In the genomic region with DNA sequence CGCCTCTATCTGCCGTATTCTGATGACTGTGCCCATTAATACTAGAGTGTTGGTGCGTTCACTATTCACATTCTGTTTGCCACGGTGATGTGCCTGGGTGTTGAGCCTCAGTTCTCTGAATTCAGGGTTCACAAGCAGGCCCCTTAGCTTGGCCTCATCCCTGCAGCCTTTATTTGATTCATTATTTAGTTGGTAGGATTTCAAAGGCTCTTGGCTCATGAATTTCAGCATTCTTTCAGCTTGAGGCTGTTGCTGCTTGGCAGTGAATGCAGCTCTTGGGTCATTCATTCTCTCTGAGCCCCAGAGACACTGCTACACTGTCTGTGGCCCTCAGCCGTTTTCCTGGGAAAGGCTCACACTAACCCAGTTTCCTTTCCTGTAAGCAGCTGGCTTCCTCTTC, we compare ENCODE assay signal across 9 mouse cellular contexts. TPM values are rescaled to one million over a fixed set of nuclear protein-coding genes. Genes with fewer than 3 reads are reported as not detected.
A peak's percentile ranks its signal among the peaks of the same experiment; 100 is the strongest.
DNase-seq lines count a peak whose midpoint lies in the region; ATAC-seq lines count a peak whose summit lies in the region.
"Had no signal": no experiment of that assay in that cellular context is flagged by ENCODE, and none has a peak within 500 bp of the region (broad histone marks: within the 10 kb centered on the region; RNA-seq: fewer than 3 reads in every experiment).

No protein-coding gene starts in this region.

- 48% methylated on average over 5 of the region's 5 CpGs for WGBS in embryonic facial prominence, embryonic 15.5 days
- 29% methylated on average over 5 of the region's 5 CpGs for WGBS in midbrain, embryonic 13.5 days
- 60% methylated on average over 5 of the region's 5 CpGs for WGBS in liver, embryonic 12.5 days (ENCODE audit: insufficient replicate concordance)

- peaks cover 8% of the 10 kb centered on the region; the same call in 1 of the 2 replicates for H3K4me1 ChIP-seq in embryonic facial prominence, embryonic 15.5 days
- peaks cover 4% of the 10 kb centered on the region; the same call in 1 of the 2 replicates for H3K4me1 ChIP-seq in midbrain, embryonic 13.5 days (replicated peaks)
- no peaks in the 10 kb centered on the region for H3K4me1 ChIP-seq in liver, embryonic 12.5 days

- no peaks in the 10 kb centered on the region for H3K9me3 ChIP-seq in embryonic facial prominence, embryonic 15.5 days (replicated peaks)
- H3K9me3 ChIP-seq in midbrain, embryonic 13.5 days, result no peaks in the 10 kb centered on the region
- no peaks in the 10 kb centered on the region for H3K9me3 ChIP-seq in liver, embryonic 12.5 days (replicated peaks)

- ATAC-seq in embryonic facial prominence, embryonic 15.5 days (ENCODE audit: insufficient number of reproducible peaks, low FRiP score, low TSS enrichment, low read depth), result no peak
- ATAC-seq in midbrain, embryonic 13.5 days, result peak; percentile 80
- no peak for ATAC-seq in CD4-positive, CD25-positive, alpha-beta regulatory T cell, adult 4 months
- ATAC-seq in liver, embryonic 12.5 days, result no peak

- H3K4me3 ChIP-seq in embryonic facial prominence, embryonic 15.5 days (replicated peaks), result no peak overlapping the region
- no peak overlapping the region for H3K4me3 ChIP-seq in midbrain, embryonic 13.5 days (replicated peaks)
- H3K4me3 ChIP-seq in liver, embryonic 12.5 days, result no peak overlapping the region

- H3K9ac ChIP-seq in embryonic facial prominence, embryonic 15.5 days, result no peak overlapping the region
- H3K9ac ChIP-seq in midbrain, embryonic 13.5 days (replicated peaks), result no peak overlapping the region
- H3K9ac ChIP-seq in liver, embryonic 12.5 days, result no peak overlapping the region

- no peaks in the 10 kb centered on the region for H3K36me3 ChIP-seq in embryonic facial prominence, embryonic 15.5 days
- no peaks in the 10 kb centered on the region for H3K36me3 ChIP-seq in midbrain, embryonic 13.5 days
- no peaks in the 10 kb centered on the region for H3K36me3 ChIP-seq in liver, embryonic 12.5 days

- H3K4me2 ChIP-seq in embryonic facial prominence, embryonic 15.5 days (replicated peaks), result no peak overlapping the region
- H3K4me2 ChIP-seq in midbrain, embryonic 13.5 days (replicated peaks), result no peak overlapping the region
- no peak overlapping the region for H3K4me2 ChIP-seq in liver, embryonic 12.5 days

- H3K27ac ChIP-seq in embryonic facial prominence, embryonic 15.5 days (replicated peaks), result peak overlapping the region; percentile 28; the same call in 1 of the 2 replicates
- H3K27ac ChIP-seq in midbrain, embryonic 13.5 days, result no peak overlapping the region
- H3K27ac ChIP-seq in liver, embryonic 12.5 days, result no peak overlapping the region

- intact Hi-C loops in heart, postnatal 36 days (cut with DNase I), result no loop called here

- peak; percentile 45 for DNase-seq in heart, adult 8-10 months (ENCODE audit: low spot score)
- no peak for DNase-seq in heart, postnatal 36 days
- DNase-seq in heart, postnatal 4 days, result peak; percentile 44
- no peak for DNase-seq in urinary bladder, adult 18-20 months (ENCODE audit: low spot score in 2 of 2)

- no peaks in the 10 kb centered on the region for H3K27me3 ChIP-seq in embryonic facial prominence, embryonic 15.5 days
- H3K27me3 ChIP-seq in midbrain, embryonic 13.5 days, result no peaks in the 10 kb centered on the region
- H3K27me3 ChIP-seq in liver, embryonic 12.5 days (replicated peaks), result 0 out of 2 replicates have a peak, but pooled peaks cover 4% of the 10 kb centered on the region

RNA-seq across cellular contexts. Expression of a gene that starts 4.4 kb away (rescaled TPM):
- not detected for total RNA-seq in heart, adult 8-10 months (2022)
- total RNA-seq in heart, postnatal 36 days (2021), result not detected
- 35.0 and 74.2 TPM in 2 replicates for polyA plus RNA-seq in embryonic facial prominence, embryonic 15.5 days (2015; fragmentation: Nextera tagmentation; extraction: Ambion mirVana)
- not detected for total RNA-seq in heart, postnatal 4 days (2021)
- not detected in 2 replicates for polyA plus RNA-seq in midbrain, embryonic 13.5 days (2015; fragmentation: Nextera tagmentation; extraction: Ambion mirVana)
- 1 to 10 TPM; 2.1 to 2.5 TPM for polyA plus RNA-seq in CD4-positive, CD25-positive, alpha-beta regulatory T cell, adult 4 months (2017; shearing (Covaris generic))
- 0.04 TPM in 1 of 2 replicates, not detected in the other for polyA plus RNA-seq in liver, embryonic 12.5 days (2016; fragmentation: Nextera tagmentation; extraction: Ambion mirVana)
- polyA plus RNA-seq: kidney, embryonic 14.5 days had no signal

RNA-seq across cellular contexts. Expression of a gene that starts 18.9 kb away (rescaled TPM):
- 10 to 100 TPM; 59.8 to 77.4 (median 72.4) TPM for total RNA-seq in heart, adult 8-10 months (2022)
- 10 to 100 TPM; 64.0 to 66.5 TPM for total RNA-seq in heart, postnatal 36 days (2021)
- polyA plus RNA-seq in embryonic facial prominence, embryonic 15.5 days (2015; fragmentation: Nextera tagmentation; extraction: Ambion mirVana), result 321 and 322 TPM in 2 replicates
- total RNA-seq in heart, postnatal 4 days (2021), result 100 to 1,000 TPM; 101 to 106 TPM
- 33.7 and 39.5 TPM in 2 replicates for polyA plus RNA-seq in midbrain, embryonic 13.5 days (2015; fragmentation: Nextera tagmentation; extraction: Ambion mirVana)
- not detected for polyA plus RNA-seq in CD4-positive, CD25-positive, alpha-beta regulatory T cell, adult 4 months (2017; shearing (Covaris generic))
- polyA plus RNA-seq in liver, embryonic 12.5 days (2016; fragmentation: Nextera tagmentation; extraction: Ambion mirVana), result 32.8 TPM in 2 replicates

RNA-seq across cellular contexts. Expression of a gene that starts 29.3 kb away (rescaled TPM):
- total RNA-seq in heart, adult 8-10 months (2022), result under 1 TPM in 3 of 4 experiments, not detected in 1; 0.35 to 0.55 (median 0.37) TPM
- total RNA-seq in heart, postnatal 36 days (2021), result under 1 TPM; 0.46 to 0.53 TPM
- 134 and 141 TPM in 2 replicates for polyA plus RNA-seq in embryonic facial prominence, embryonic 15.5 days (2015; fragmentation: Nextera tagmentation; extraction: Ambion mirVana)
- under 1 TPM in 1 of 2 experiments, not detected in 1; 0.74 TPM for total RNA-seq in heart, postnatal 4 days (2021)
- not detected in 2 replicates for polyA plus RNA-seq in midbrain, embryonic 13.5 days (2015; fragmentation: Nextera tagmentation; extraction: Ambion mirVana)
- polyA plus RNA-seq in CD4-positive, CD25-positive, alpha-beta regulatory T cell, adult 4 months (2017; shearing (Covaris generic)), result not detected
- not detected in 2 replicates for polyA plus RNA-seq in liver, embryonic 12.5 days (2016; fragmentation: Nextera tagmentation; extraction: Ambion mirVana)

RNA-seq across cellular contexts. Expression of a gene that starts 34.1 kb away (rescaled TPM):
- total RNA-seq in heart, adult 8-10 months (2022), result not detected
- total RNA-seq in heart, postnatal 36 days (2021), result not detected
- polyA plus RNA-seq in embryonic facial prominence, embryonic 15.5 days (2015; fragmentation: Nextera tagmentation; extraction: Ambion mirVana), result not detected in 2 replicates
- total RNA-seq in heart, postnatal 4 days (2021), result not detected
- polyA plus RNA-seq in midbrain, embryonic 13.5 days (2015; fragmentation: Nextera tagmentation; extraction: Ambion mirVana), result not detected in 2 replicates
- polyA plus RNA-seq in CD4-positive, CD25-positive, alpha-beta regulatory T cell, adult 4 months (2017; shearing (Covaris generic)), result not detected
- polyA plus RNA-seq in liver, embryonic 12.5 days (2016; fragmentation: Nextera tagmentation; extraction: Ambion mirVana), result not detected in 2 replicates
- polyA plus RNA-seq: kidney, embryonic 14.5 days had no signal

RNA-seq across cellular contexts. Expression of a gene that starts 41.7 kb away (rescaled TPM):
- total RNA-seq in heart, adult 8-10 months (2022), result 10 to 100 TPM; 25.0 to 34.8 (median 27.8) TPM
- 10 to 100 TPM; 31.2 to 32.1 TPM for total RNA-seq in heart, postnatal 36 days (2021)
- 45.9 and 51.8 TPM in 2 replicates for polyA plus RNA-seq in embryonic facial prominence, embryonic 15.5 days (2015; fragmentation: Nextera tagmentation; extraction: Ambion mirVana)
- 10 to 100 TPM; 34.2 to 37.9 TPM for total RNA-seq in heart, postnatal 4 days (2021)
- 7.7 and 9.9 TPM in 2 replicates for polyA plus RNA-seq in midbrain, embryonic 13.5 days (2015; fragmentation: Nextera tagmentation; extraction: Ambion mirVana)
- 100 to 1,000 TPM; 157 to 222 TPM for polyA plus RNA-seq in CD4-positive, CD25-positive, alpha-beta regulatory T cell, adult 4 months (2017; shearing (Covaris generic))
- 18.4 and 20.4 TPM in 2 replicates for polyA plus RNA-seq in liver, embryonic 12.5 days (2016; fragmentation: Nextera tagmentation; extraction: Ambion mirVana)

Comparison
In these comparisons a context has a peak if more than half of its experiments do, and no peak if none do; other contexts are left out.
1. DNase-seq: peak in heart, adult 8-10 months (single experiment) and heart, postnatal 4 days (single experiment); none in heart, postnatal 36 days (0 of 2) and urinary bladder, adult 18-20 months (0 of 2).
2. RNA of a gene that starts 4.4 kb away (polyA plus RNA-seq): 35.0 to 74.2 TPM in embryonic facial prominence, embryonic 15.5 days; 2.1 to 2.5 TPM in CD4-positive, CD25-positive, alpha-beta regulatory T cell, adult 4 months, 0.04 TPM in liver, embryonic 12.5 days and not detected in midbrain, embryonic 13.5 days; every median in the first group is over 10 times any median in the second.
3. RNA of a gene that starts 18.9 kb away (polyA plus RNA-seq): 321 to 322 TPM in embryonic facial prominence, embryonic 15.5 days, 33.7 to 39.5 TPM in midbrain, embryonic 13.5 days and 32.8 TPM in liver, embryonic 12.5 days; not detected in CD4-positive, CD25-positive, alpha-beta regulatory T cell, adult 4 months; every median in the first group is over 10 times any median in the second.
4. RNA of a gene that starts 29.3 kb away (polyA plus RNA-seq): 134 to 141 TPM in embryonic facial prominence, embryonic 15.5 days; not detected in CD4-positive, CD25-positive, alpha-beta regulatory T cell, adult 4 months, not detected in midbrain, embryonic 13.5 days and not detected in liver, embryonic 12.5 days; every median in the first group is over 100 times any median in the second.